Mouse (Mus musculus): ENCODE results near the gene Atg7.

GRCm38 (mm10) chr6:114826889-114827288 lies 184.0 kb downstream of the Atg7 start:
- no peak for TF ChIP-seq POLR2A (IDR thresholded peaks at IDR 0.05; ENCODE audit: extremely low read depth, insufficient read depth, low read length)
- TF ChIP-seq CTCF (IDR thresholded peaks at IDR 0.05; ENCODE audit: extremely low read depth, insufficient read depth, low read length): no peak

All from cortical plate, adult 2 months (tissue).